Mouse (Mus musculus): ENCODE data around the gene Tmsb10.

- TF ChIP-seq POLR2A (IDR thresholded peaks at IDR 0.05; ENCODE audit: borderline replicate concordance, insufficient read depth, low read length) (no peak), CTCF (IDR thresholded peaks at IDR 0.05; ENCODE audit: borderline replicate concordance, insufficient read depth, low read depth, low read length) (no peak)
Observed at GRCm38 (mm10) chr6:72954786-72955185, 3.8 kb downstream of the Tmsb10 start.
